ENCODE assay signal across 8 mouse cellular contexts in the genomic region with DNA sequence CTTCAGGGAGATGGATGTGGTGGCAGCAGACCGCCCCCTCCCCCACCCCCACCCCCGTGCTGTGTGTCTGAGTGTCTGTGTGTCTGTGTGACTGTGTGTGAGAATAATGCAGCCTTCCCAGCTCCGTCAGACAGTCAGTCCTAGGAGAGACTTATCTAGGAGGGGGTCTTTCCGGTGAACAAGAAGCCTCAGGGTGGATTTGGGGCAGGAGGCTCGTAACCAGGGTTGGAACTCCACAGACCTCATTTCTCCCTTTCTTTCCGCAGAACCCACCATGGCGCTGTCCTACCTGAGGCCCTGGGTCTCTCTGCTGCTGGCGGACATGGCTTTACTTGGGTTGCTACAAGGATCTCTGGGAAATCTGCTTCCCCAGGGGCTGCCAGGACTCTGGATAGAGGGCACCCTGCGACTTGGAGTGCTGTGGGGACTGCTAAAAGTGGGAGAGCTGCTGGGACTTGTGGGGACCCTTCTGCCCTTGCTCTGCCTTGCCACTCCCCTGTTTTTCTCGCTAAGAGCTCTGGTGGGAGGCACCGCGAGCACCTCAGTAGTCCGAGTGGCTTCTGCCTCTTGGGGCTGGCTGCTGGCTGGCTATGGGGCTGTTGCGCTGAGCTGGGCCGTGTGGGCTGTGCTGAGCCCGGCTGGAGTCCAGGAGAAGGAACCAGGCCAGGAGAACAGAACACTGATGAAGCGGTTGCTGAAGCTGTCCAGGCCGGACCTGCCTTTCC. TPM values are rescaled to one million over a fixed set of nuclear protein-coding genes. Genes with fewer than 3 reads are reported as not detected.
A peak's percentile ranks its signal among the peaks of the same experiment; 100 is the strongest.
DNase-seq lines count a peak whose midpoint lies in the region; ATAC-seq lines count a peak whose summit lies in the region.

No protein-coding gene starts in this region.

- H3K9me3 ChIP-seq in intestine, embryonic 16.5 days (ENCODE audit: control insufficient read depth, low read length) = no peaks in the 10 kb centered on the region

- H3K4me2 ChIP-seq in intestine, embryonic 16.5 days (ENCODE audit: low read depth, low read length) = peak overlapping the region; percentile 98

- ATAC-seq in intestine, embryonic 16.5 days = peak; percentile 47
- ATAC-seq in megakaryocyte progenitor cell, adult 5-6 weeks (replicated peaks; ENCODE audit: poor library complexity) = peak; percentile 7; the same call in 1 of the 2 replicates

- DNase-seq in layer of hippocampus, adult 9-11 months = peak; percentile 11
- DNase-seq in layer of hippocampus, adult 18-20 months (ENCODE audit: low spot score in 2 of 2) = no peak
- DNase-seq in adrenal gland, postnatal 25 days = peak; percentile 44
- DNase-seq in gastrocnemius, postnatal 25 days = peak; percentile 48
- DNase-seq in thymus, postnatal 4 days = peak; percentile 73
- no peak for DNase-seq in natural killer cell, adult 2 months (ENCODE audit: low spot score in 2 of 2)

- peaks cover 2% of the 10 kb centered on the region for H3K4me1 ChIP-seq in intestine, embryonic 16.5 days (ENCODE audit: control insufficient read depth, insufficient read depth, low read length)

- H3K4me3 ChIP-seq in intestine, embryonic 16.5 days (ENCODE audit: low read length) = peak overlapping the region; percentile 78

- H3K36me3 ChIP-seq in intestine, embryonic 16.5 days (ENCODE audit: control insufficient read depth, insufficient read depth, low read length) = no peaks in the 10 kb centered on the region

- H3K27ac ChIP-seq in intestine, embryonic 16.5 days (ENCODE audit: low read length) = no peak overlapping the region

- peak overlapping the region; percentile 83 for H3K9ac ChIP-seq in intestine, embryonic 16.5 days (ENCODE audit: low read depth, low read length)

- 15% methylated on average over 18 of the region's 18 CpGs for WGBS in intestine, embryonic 16.5 days

- peaks cover 4% of the 10 kb centered on the region; the same call in 1 of the 2 replicates for H3K27me3 ChIP-seq in intestine, embryonic 16.5 days (replicated peaks; ENCODE audit: control insufficient read depth, insufficient read depth, low read length)

RNA-seq across cellular contexts. Expression of a gene that starts 1.9 kb away (rescaled TPM):
- 10 to 100 TPM in 1 of 2 experiments, 1 to 10 TPM in 1; 8.4 to 12.8 TPM for total RNA-seq in layer of hippocampus, adult 18-20 months (2021)
- total RNA-seq in adrenal gland, postnatal 25 days (2021) = 43.1 and 56.6 TPM in 2 replicates
- 1 to 10 TPM; 4.3 to 5.1 TPM for total RNA-seq in gastrocnemius, postnatal 25 days (2021)
- 7.2 and 9.1 TPM in 2 replicates for polyA plus RNA-seq in intestine, embryonic 16.5 days (2015; fragmentation: Nextera tagmentation; extraction: Ambion mirVana)
- total RNA-seq in megakaryocyte progenitor cell, adult 5-6 weeks (2015) = 8.5 and 17.1 TPM in 2 replicates
- 54.6 and 67.9 TPM in 2 replicates for total RNA-seq in megakaryocyte progenitor cell, adult 5-6 weeks (2017)

RNA-seq across cellular contexts. Expression of a gene that starts 7.7 kb away (rescaled TPM):
- total RNA-seq in layer of hippocampus, adult 18-20 months (2021) = 1 to 10 TPM; 4.1 to 5.8 TPM
- total RNA-seq in adrenal gland, postnatal 25 days (2021) = 11.7 and 23.5 TPM in 2 replicates
- 1 to 10 TPM; 2.9 to 4.8 TPM for total RNA-seq in gastrocnemius, postnatal 25 days (2021)
- 20.7 and 23.1 TPM in 2 replicates for polyA plus RNA-seq in intestine, embryonic 16.5 days (2015; fragmentation: Nextera tagmentation; extraction: Ambion mirVana)
- total RNA-seq in megakaryocyte progenitor cell, adult 5-6 weeks (2015) = 289 and 290 TPM in 2 replicates
- total RNA-seq in megakaryocyte progenitor cell, adult 5-6 weeks (2017) = 461 and 471 TPM in 2 replicates

RNA-seq across cellular contexts. Expression of a gene that starts 17.6 kb away (rescaled TPM):
- total RNA-seq in layer of hippocampus, adult 18-20 months (2021) = 1 to 10 TPM; 2.1 to 3.7 TPM
- 7.0 and 14.5 TPM in 2 replicates for total RNA-seq in adrenal gland, postnatal 25 days (2021)
- total RNA-seq in gastrocnemius, postnatal 25 days (2021) = 1 to 10 TPM; 1.3 to 3.1 TPM
- 13.4 and 15.3 TPM in 2 replicates for polyA plus RNA-seq in intestine, embryonic 16.5 days (2015; fragmentation: Nextera tagmentation; extraction: Ambion mirVana)
- 112 and 120 TPM in 2 replicates for total RNA-seq in megakaryocyte progenitor cell, adult 5-6 weeks (2015)
- 122 and 126 TPM in 2 replicates for total RNA-seq in megakaryocyte progenitor cell, adult 5-6 weeks (2017)

RNA-seq across cellular contexts. Expression of a gene that starts 17.8 kb away (rescaled TPM):
- 1 to 10 TPM; 3.6 to 3.9 TPM for total RNA-seq in layer of hippocampus, adult 18-20 months (2021)
- 14.4 and 20.9 TPM in 2 replicates for total RNA-seq in adrenal gland, postnatal 25 days (2021)
- total RNA-seq in gastrocnemius, postnatal 25 days (2021) = 1 to 10 TPM; 1.4 to 1.5 TPM
- 8.4 and 8.5 TPM in 2 replicates for polyA plus RNA-seq in intestine, embryonic 16.5 days (2015; fragmentation: Nextera tagmentation; extraction: Ambion mirVana)
- 27.6 and 30.5 TPM in 2 replicates for total RNA-seq in megakaryocyte progenitor cell, adult 5-6 weeks (2015)
- 62.5 and 82.8 TPM in 2 replicates for total RNA-seq in megakaryocyte progenitor cell, adult 5-6 weeks (2017)

RNA-seq across cellular contexts. Expression of a gene that starts 33.5 kb away (rescaled TPM):
- total RNA-seq in layer of hippocampus, adult 18-20 months (2021) = under 1 TPM; 0.20 to 0.37 TPM
- 0.43 TPM in 1 of 2 replicates, not detected in the other for total RNA-seq in adrenal gland, postnatal 25 days (2021)
- total RNA-seq in gastrocnemius, postnatal 25 days (2021) = under 1 TPM in 1 of 2 experiments, not detected in 1; 0.13 TPM
- polyA plus RNA-seq in intestine, embryonic 16.5 days (2015; fragmentation: Nextera tagmentation; extraction: Ambion mirVana) = 0.15 and 0.21 TPM in 2 replicates
- total RNA-seq in megakaryocyte progenitor cell, adult 5-6 weeks (2015) = 6.6 and 13.1 TPM in 2 replicates
- total RNA-seq in megakaryocyte progenitor cell, adult 5-6 weeks (2017) = 3.7 and 8.6 TPM in 2 replicates

Comparison
In these comparisons a context has a peak if more than half of its experiments do, and no peak if none do; other contexts are left out.
1. DNase-seq: peak in layer of hippocampus, adult 9-11 months (single experiment), adrenal gland, postnatal 25 days (single experiment), gastrocnemius, postnatal 25 days (single experiment) and thymus, postnatal 4 days (single experiment); none in layer of hippocampus, adult 18-20 months (0 of 2) and natural killer cell, adult 2 months (0 of 2).
2. RNA of a gene that starts 7.7 kb away (total RNA-seq): 289 to 471 TPM in megakaryocyte progenitor cell, adult 5-6 weeks; 11.7 to 23.5 TPM in adrenal gland, postnatal 25 days, 4.1 to 5.8 TPM in layer of hippocampus, adult 18-20 months and 2.9 to 4.8 TPM in gastrocnemius, postnatal 25 days; every median in the first group is over 10 times any median in the second.